Mouse (Mus musculus) gastrocnemius, adult 2 months (tissue): ENCODE measurements around the gene Ltbp1. TPM values are rescaled to one million over a fixed set of nuclear protein-coding genes. Genes with fewer than 3 reads are reported as not detected.
A peak's percentile ranks its signal among the peaks of the same experiment; 100 is the strongest.

Source experiments
- DNase-seq: peaks from one replicate; pipeline ENCODE4 v3.0.0; 2022
- H3K27ac ChIP-seq: fragments of 200-600 bp; 2 replicates; pipeline ENCODE4 v1.8.1; 2022; ENCODE audit warnings: mild to moderate bottlenecking
- H3K4me3 ChIP-seq: fragments of 200-600 bp; 2 replicates; pipeline ENCODE4 v1.8.1; 2022; ENCODE audit warnings: mild to moderate bottlenecking, moderate library complexity
- CTCF ChIP-seq: fragments of 200-600 bp; IDR thresholded peaks from 2 replicates; pipeline ENCODE4 v1.8.1; 2022; ENCODE audit warnings: antibody characterized with exemption, mild to moderate bottlenecking, moderate library complexity
- intact Hi-C: fragments of 180-260 bp; cut with DNase I; formaldehyde crosslinking; loops from one replicate; pipeline ENCODE4 v1.15.1; 2025
- total RNA-seq, 2 experiments: library from RNA; stranded (reverse); gene quantifications; 2 replicates each; pipeline ENCODE4 v1.2.3; 2021

The Ltbp1 gene
- total RNA-seq, 2 experiments from 2014 or later: 8.9 to 11.0 TPM

GRCm38 (mm10) chr17:75087296-75087941, 82.1 kb downstream of the Ltbp1 start:
- peak; percentile 83 for TF ChIP-seq CTCF
- Histone ChIP-seq H3K4me3 (no peak overlapping the region), H3K27ac (no peak overlapping the region; the same call in 1 of the 2 replicates)
- no peak for DNase-seq
- intact Hi-C loops: loop anchor here (1.0 to 5.0 kb wide), 2 partner anchors 80 to 276 kb away; partner anchors contain the start of gene Ltbp1

- intact Hi-C loops: loop anchor here (5.0 kb wide), 1 partner anchor 81 kb away; the partner anchor contains the start of gene Ltbp1
Observed at GRCm38 (mm10) chr17:75088232-75088631, 82.9 kb downstream of the Ltbp1 start.

GRCm38 (mm10) chr17:75088727-75089126, 83.4 kb downstream of the Ltbp1 start:
- intact Hi-C loops: loop anchor here (5.0 kb wide), 1 partner anchor 81 kb away; the partner anchor contains the start of gene Ltbp1
- no peak overlapping the region for H3K4me3 ChIP-seq
- peak; percentile 28 for DNase-seq
- TF ChIP-seq CTCF: peak; percentile 42
- H3K27ac ChIP-seq: no peak overlapping the region

More at GRCm38 (mm10) chr17:75088232-75088631, 82.9 kb downstream of the Ltbp1 start:
- no peak for TF ChIP-seq CTCF
- Histone ChIP-seq H3K4me3 (no peak overlapping the region), H3K27ac (no peak overlapping the region)
- DNase-seq: no peak

GRCm38 (mm10) chr17:75090556-75090955, 85.2 kb downstream of the Ltbp1 start:
- DNase-seq: no peak
- no peak for TF ChIP-seq CTCF
- Histone ChIP-seq H3K27ac (no peak overlapping the region), H3K4me3 (no peak overlapping the region)
- intact Hi-C loops: no loop called here

GRCm38 (mm10) chr17:75093563-75093962, 88.2 kb downstream of the Ltbp1 start:
- no peak for TF ChIP-seq CTCF
- intact Hi-C loops: no loop called here
- DNase-seq: no peak
- Histone ChIP-seq H3K27ac (no peak overlapping the region), H3K4me3 (no peak overlapping the region)

GRCm38 (mm10) chr17:75094591-75094990, 89.2 kb downstream of the Ltbp1 start:
- intact Hi-C loops: no loop called here
- peak overlapping the region; percentile 28; the same call in 1 of the 2 replicates for H3K27ac ChIP-seq
- TF ChIP-seq CTCF: no peak
- DNase-seq: peak; percentile 56
- no peak overlapping the region for H3K4me3 ChIP-seq

GRCm38 (mm10) chr17:75096727-75097126, 91.4 kb downstream of the Ltbp1 start:
- no peak overlapping the region for H3K27ac ChIP-seq
- no peak for DNase-seq
- TF ChIP-seq CTCF: no peak
- H3K4me3 ChIP-seq: no peak overlapping the region
- intact Hi-C loops: no loop called here

GRCm38 (mm10) chr17:75097367-75097766, 92.0 kb downstream of the Ltbp1 start:
- no peak overlapping the region for H3K4me3 ChIP-seq
- no peak for DNase-seq
- no peak overlapping the region for H3K27ac ChIP-seq
- intact Hi-C loops: no loop called here
- no peak for TF ChIP-seq CTCF

GRCm38 (mm10) chr17:75101215-75101614, 95.8 kb downstream of the Ltbp1 start:
- TF ChIP-seq CTCF: no peak
- no peak for DNase-seq
- H3K27ac ChIP-seq: no peak overlapping the region
- intact Hi-C loops: no loop called here
- H3K4me3 ChIP-seq: no peak overlapping the region

GRCm38 (mm10) chr17:75101994-75102393, 96.6 kb downstream of the Ltbp1 start:
- no peak for DNase-seq
- intact Hi-C loops: no loop called here
- TF ChIP-seq CTCF: no peak
- no peak overlapping the region for H3K4me3 ChIP-seq
- no peak overlapping the region for H3K27ac ChIP-seq

GRCm38 (mm10) chr17:75107412-75107811, 102.0 kb downstream of the Ltbp1 start:
- no peak for DNase-seq
- intact Hi-C loops: no loop called here
- no peak overlapping the region for H3K4me3 ChIP-seq
- no peak overlapping the region for H3K27ac ChIP-seq
- TF ChIP-seq CTCF: no peak

GRCm38 (mm10) chr17:75107879-75108278, 102.5 kb downstream of the Ltbp1 start:
- no peak overlapping the region for H3K4me3 ChIP-seq
- TF ChIP-seq CTCF: no peak
- intact Hi-C loops: no loop called here
- no peak overlapping the region for H3K27ac ChIP-seq
- DNase-seq: no peak

GRCm38 (mm10) chr17:75109081-75109716, 103.8 kb downstream of the Ltbp1 start:
- no peak overlapping the region for H3K27ac ChIP-seq
- no peak for TF ChIP-seq CTCF
- intact Hi-C loops: no loop called here
- DNase-seq: no peak
- no peak overlapping the region for H3K4me3 ChIP-seq
